Mouse (Mus musculus): ENCODE results near the gene Nfam1. TPM values are rescaled to one million over a fixed set of nuclear protein-coding genes. Genes with fewer than 3 reads are reported as not detected.
A peak's percentile ranks its signal among the peaks of the same experiment; 100 is the strongest.

Nfam1 gene
- polyA plus RNA-seq, 1 experiment = 2.1 TPM

- Histone ChIP-seq H3K4me3 (ENCODE audit: insufficient read depth, low read depth, low read length) (no peak overlapping the region), H3K27ac (replicated peaks; ENCODE audit: low read depth, low read length) (no peak overlapping the region), H3K4me1 (ENCODE audit: control insufficient read depth, insufficient read depth, insufficient read length, low read length) (no peaks in the 10 kb centered on the region)
Observed at GRCm38 (mm10) chr15:82992911-82993310, 40.2 kb downstream of the Nfam1 start.

GRCm38 (mm10) chr15:82992079-82992783, 40.9 kb downstream of the Nfam1 start:
- no peaks in the 10 kb centered on the region for H3K4me1 ChIP-seq (ENCODE audit: control insufficient read depth, insufficient read depth, insufficient read length, low read length)
- H3K27ac ChIP-seq (replicated peaks; ENCODE audit: low read depth, low read length) = no peak overlapping the region
- no peak overlapping the region for H3K4me3 ChIP-seq (ENCODE audit: insufficient read depth, low read depth, low read length)

GRCm38 (mm10) chr15:82989190-82989704, 43.9 kb downstream of the Nfam1 start:
- Histone ChIP-seq H3K4me3 (ENCODE audit: insufficient read depth, low read depth, low read length) (no peak overlapping the region), H3K4me1 (ENCODE audit: control insufficient read depth, insufficient read depth, insufficient read length, low read length) (no peaks in the 10 kb centered on the region)

GRCm38 (mm10) chr15:82987732-82988112, 45.4 kb downstream of the Nfam1 start, which contains the start of gene Tcf20:
Gene Tcf20 (minus strand): TSS chr15:82987872.
- H3K27ac ChIP-seq (replicated peaks; ENCODE audit: low read depth, low read length) = no peak within 1 kb of the TSS
- H3K4me3 ChIP-seq (ENCODE audit: insufficient read depth, low read depth, low read length) = peak within 1 kb of the TSS; percentile 47
- H3K4me1 ChIP-seq (ENCODE audit: control insufficient read depth, insufficient read depth, insufficient read length, low read length) = no peaks in the 10 kb centered on the region

More at GRCm38 (mm10) chr15:82989190-82989704, 43.9 kb downstream of the Nfam1 start:
- no peak overlapping the region for H3K27ac ChIP-seq (replicated peaks; ENCODE audit: low read depth, low read length)

- H3K27ac ChIP-seq (replicated peaks; ENCODE audit: low read depth, low read length) = no peak overlapping the region
- no peaks in the 10 kb centered on the region for H3K4me1 ChIP-seq (ENCODE audit: control insufficient read depth, insufficient read depth, insufficient read length, low read length)
- H3K4me3 ChIP-seq (ENCODE audit: insufficient read depth, low read depth, low read length) = peak overlapping the region; percentile 47
Observed at GRCm38 (mm10) chr15:82987014-82987731, 45.9 kb downstream of the Nfam1 start.

- Histone ChIP-seq H3K4me1 (ENCODE audit: control insufficient read depth, insufficient read depth, insufficient read length, low read length) (no peaks in the 10 kb centered on the region), H3K4me3 (ENCODE audit: insufficient read depth, low read depth, low read length) (no peak overlapping the region)
Observed at GRCm38 (mm10) chr15:82984574-82984973, 48.5 kb downstream of the Nfam1 start.

GRCm38 (mm10) chr15:82984097-82984496, 49.0 kb downstream of the Nfam1 start:
- Histone ChIP-seq H3K4me1 (ENCODE audit: control insufficient read depth, insufficient read depth, insufficient read length, low read length) (no peaks in the 10 kb centered on the region), H3K27ac (replicated peaks; ENCODE audit: low read depth, low read length) (no peak overlapping the region), H3K4me3 (ENCODE audit: insufficient read depth, low read depth, low read length) (no peak overlapping the region)

More at GRCm38 (mm10) chr15:82984574-82984973, 48.5 kb downstream of the Nfam1 start:
- no peak overlapping the region for H3K27ac ChIP-seq (replicated peaks; ENCODE audit: low read depth, low read length)

GRCm38 (mm10) chr15:82983416-82984026, 49.6 kb downstream of the Nfam1 start:
- H3K4me3 ChIP-seq (ENCODE audit: insufficient read depth, low read depth, low read length) = no peak overlapping the region
- no peak overlapping the region for H3K27ac ChIP-seq (replicated peaks; ENCODE audit: low read depth, low read length)
- H3K4me1 ChIP-seq (ENCODE audit: control insufficient read depth, insufficient read depth, insufficient read length, low read length) = no peaks in the 10 kb centered on the region

- no peak overlapping the region for H3K4me3 ChIP-seq (ENCODE audit: insufficient read depth, low read depth, low read length)
- no peaks in the 10 kb centered on the region for H3K4me1 ChIP-seq (ENCODE audit: control insufficient read depth, insufficient read depth, insufficient read length, low read length)
- H3K27ac ChIP-seq (replicated peaks; ENCODE audit: low read depth, low read length) = no peak overlapping the region
Observed at GRCm38 (mm10) chr15:82982724-82983415, 50.2 kb downstream of the Nfam1 start.

GRCm38 (mm10) chr15:82981676-82982520, 51.2 kb downstream of the Nfam1 start:
- no peaks in the 10 kb centered on the region for H3K4me1 ChIP-seq (ENCODE audit: control insufficient read depth, insufficient read depth, insufficient read length, low read length)
- H3K27ac ChIP-seq (replicated peaks; ENCODE audit: low read depth, low read length) = no peak overlapping the region
- no peak overlapping the region for H3K4me3 ChIP-seq (ENCODE audit: insufficient read depth, low read depth, low read length)

GRCm38 (mm10) chr15:82979531-82979930, 53.6 kb downstream of the Nfam1 start:
- H3K4me1 ChIP-seq (ENCODE audit: control insufficient read depth, insufficient read depth, insufficient read length, low read length) = no peaks in the 10 kb centered on the region
- no peak overlapping the region for H3K4me3 ChIP-seq (ENCODE audit: insufficient read depth, low read depth, low read length)
- no peak overlapping the region for H3K27ac ChIP-seq (replicated peaks; ENCODE audit: low read depth, low read length)

- H3K27ac ChIP-seq (replicated peaks; ENCODE audit: low read depth, low read length) = no peak overlapping the region
- H3K4me1 ChIP-seq (ENCODE audit: control insufficient read depth, insufficient read depth, insufficient read length, low read length) = no peaks in the 10 kb centered on the region
Observed at GRCm38 (mm10) chr15:82974471-82974870, 58.6 kb downstream of the Nfam1 start.

GRCm38 (mm10) chr15:82969206-82969721, 63.8 kb downstream of the Nfam1 start:
- Histone ChIP-seq H3K27ac (replicated peaks; ENCODE audit: low read depth, low read length) (no peak overlapping the region), H3K4me3 (ENCODE audit: insufficient read depth, low read depth, low read length) (no peak overlapping the region), H3K4me1 (ENCODE audit: control insufficient read depth, insufficient read depth, insufficient read length, low read length) (no peaks in the 10 kb centered on the region)

More at GRCm38 (mm10) chr15:82974471-82974870, 58.6 kb downstream of the Nfam1 start:
- H3K4me3 ChIP-seq (ENCODE audit: insufficient read depth, low read depth, low read length) = no peak overlapping the region

- no peak overlapping the region for H3K4me3 ChIP-seq (ENCODE audit: insufficient read depth, low read depth, low read length)
- no peaks in the 10 kb centered on the region for H3K4me1 ChIP-seq (ENCODE audit: control insufficient read depth, insufficient read depth, insufficient read length, low read length)
- no peak overlapping the region for H3K27ac ChIP-seq (replicated peaks; ENCODE audit: low read depth, low read length)
Observed at GRCm38 (mm10) chr15:82968449-82968848, 64.7 kb downstream of the Nfam1 start.
